Mouse (Mus musculus) lung, embryonic 14.5 days (tissue): ENCODE results near the gene Six1. TPM values are rescaled to one million over a fixed set of nuclear protein-coding genes. Genes with fewer than 3 reads are reported as not detected.

Experiments
- ATAC-seq: fragments of 200-750 bp; cut with Nextera tagmentation; 2 replicates; pipeline ENCODE4 v1.8.0; 2017; ENCODE audit warnings: mild to moderate bottlenecking, moderate TSS enrichment, moderate library complexity; ENCODE audit not compliant: insufficient read depth
- DNase-seq: peaks from one replicate; pipeline ENCODE4 v3.0.0-alpha.2; 2015
- H3K27ac ChIP-seq: fragments of 300-500 bp; sonication (generic); 2 replicates; pipeline ENCODE4 v1.5.1; 2014; ENCODE audit warnings: low read depth, mild to moderate bottlenecking, moderate library complexity
- H3K27me3 ChIP-seq: fragments of 300-500 bp; sonication (generic); 2 replicates; pipeline ENCODE4 v1.6.1; 2014; ENCODE audit warnings: low read length, control low read depth; ENCODE audit not compliant: insufficient read depth
- H3K36me3 ChIP-seq: fragments of 300-500 bp; sonication (generic); 2 replicates; pipeline ENCODE4 v1.6.1; 2014; ENCODE audit warnings: control low read depth; ENCODE audit not compliant: insufficient read depth
- H3K4me1 ChIP-seq: fragments of 300-500 bp; sonication (generic); 2 replicates; pipeline ENCODE4 v1.6.1; 2014; ENCODE audit warnings: antibody characterized with exemption, control low read depth; ENCODE audit not compliant: insufficient read depth
- H3K4me2 ChIP-seq: fragments of 300-500 bp; sonication (generic); 2 replicates; pipeline ENCODE4 v1.6.1; 2014; ENCODE audit warnings: mild to moderate bottlenecking
- H3K4me3 ChIP-seq: fragments of 300-500 bp; sonication (generic); 2 replicates; pipeline ENCODE4 v1.5.1; 2014; ENCODE audit warnings: low read depth, low read length
- H3K9ac ChIP-seq: fragments of 300-500 bp; sonication (generic); 2 replicates; pipeline ENCODE4 v1.6.1; 2014
- H3K9me3 ChIP-seq: fragments of 300-500 bp; sonication (generic); 2 replicates; pipeline ENCODE4 v1.6.1; 2016; ENCODE audit warnings: low read depth, low read length, control low read depth
- CTCF ChIP-seq: IDR thresholded peaks from 2 replicates; pipeline ENCODE4 v1.5.1; 2016; ENCODE audit warnings: antibody characterized with exemption, low read depth
- WGBS: fragments of 180-500 bp; shearing (Covaris S2); extraction: QIAGEN DNeasy Blood & Tissue Kit; methylation state at CpG from one replicate; pipeline ENCODE4 v1.1.7; 2014; 5-methylcytosine and 5-hydroxymethylcytosine counted together
- polyA plus RNA-seq: library from polyadenylated mRNA; unstranded; fragments of >200 nt; fragmentation: Nextera tagmentation; extraction: Ambion mirVana; gene quantifications from 2 replicates; pipeline ENCODE4 v1.2.1, GENCODE M21; 2014

Six1 gene
- polyA plus RNA-seq, 1 experiment from 2014 or later = 0.45 TPM

GRCm38 (mm10) chr12:73049520-73050225 is 4.0 kb downstream of the Six1 start:
- Histone ChIP-seq H3K4me1 (no peaks in the 10 kb centered on the region), H3K9ac (no peak overlapping the region), H3K36me3 (no peaks in the 10 kb centered on the region), H3K4me3 (no peak overlapping the region), H3K27ac (no peak overlapping the region), H3K27me3 (peaks cover 99% of the 10 kb centered on the region), H3K4me2 (no peak overlapping the region), H3K9me3 (no peaks in the 10 kb centered on the region)
- ATAC-seq = no peak
- TF ChIP-seq CTCF = no peak
- no peak for DNase-seq
- 6% methylated on average over 19 of the region's 19 CpGs for WGBS

GRCm38 (mm10) chr12:73048537-73048936 is 5.2 kb downstream of the Six1 start:
- H3K36me3 ChIP-seq = no peaks in the 10 kb centered on the region
- no peaks in the 10 kb centered on the region for H3K4me1 ChIP-seq
- 2% methylated on average over 3 of the region's 3 CpGs for WGBS
- no peak overlapping the region for H3K4me3 ChIP-seq
- peaks cover 99% of the 10 kb centered on the region for H3K27me3 ChIP-seq
- DNase-seq = no peak
- no peak overlapping the region for H3K4me2 ChIP-seq
- no peak overlapping the region for H3K27ac ChIP-seq
- TF ChIP-seq CTCF = no peak
- H3K9ac ChIP-seq = no peak overlapping the region
- no peak for ATAC-seq
- H3K9me3 ChIP-seq = no peaks in the 10 kb centered on the region

DNA sequence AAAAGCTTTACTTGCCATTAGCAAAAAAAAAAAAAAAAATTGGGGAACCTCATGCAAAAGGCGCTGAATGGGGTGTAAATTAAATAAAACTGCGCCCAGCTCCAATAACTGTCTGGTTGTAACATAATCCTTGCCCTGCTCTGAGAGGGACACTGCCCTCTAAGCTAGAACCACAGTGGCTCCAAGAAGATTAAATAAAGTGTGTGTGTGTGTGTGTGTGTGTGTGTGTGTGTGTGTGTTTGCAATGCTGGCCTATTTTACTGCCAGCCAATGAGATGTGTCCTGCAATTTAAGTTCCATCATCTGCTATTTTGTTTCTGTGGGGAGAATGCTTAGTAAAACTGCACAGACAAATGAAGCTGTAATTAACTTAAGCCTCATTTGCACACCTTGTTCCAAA is 6.1 kb downstream of the Six1 start:
- Histone ChIP-seq H3K27me3 (peaks cover 98% of the 10 kb centered on the region), H3K4me2 (no peak overlapping the region), H3K4me3 (no peak overlapping the region), H3K4me1 (no peaks in the 10 kb centered on the region), H3K27ac (no peak overlapping the region), H3K9me3 (no peaks in the 10 kb centered on the region), H3K36me3 (no peaks in the 10 kb centered on the region), H3K9ac (no peak overlapping the region)
- ATAC-seq = no peak
- TF ChIP-seq CTCF = no peak
- DNase-seq = no peak
- 5% methylated on average over 2 of the region's 2 CpGs for WGBS

DNA sequence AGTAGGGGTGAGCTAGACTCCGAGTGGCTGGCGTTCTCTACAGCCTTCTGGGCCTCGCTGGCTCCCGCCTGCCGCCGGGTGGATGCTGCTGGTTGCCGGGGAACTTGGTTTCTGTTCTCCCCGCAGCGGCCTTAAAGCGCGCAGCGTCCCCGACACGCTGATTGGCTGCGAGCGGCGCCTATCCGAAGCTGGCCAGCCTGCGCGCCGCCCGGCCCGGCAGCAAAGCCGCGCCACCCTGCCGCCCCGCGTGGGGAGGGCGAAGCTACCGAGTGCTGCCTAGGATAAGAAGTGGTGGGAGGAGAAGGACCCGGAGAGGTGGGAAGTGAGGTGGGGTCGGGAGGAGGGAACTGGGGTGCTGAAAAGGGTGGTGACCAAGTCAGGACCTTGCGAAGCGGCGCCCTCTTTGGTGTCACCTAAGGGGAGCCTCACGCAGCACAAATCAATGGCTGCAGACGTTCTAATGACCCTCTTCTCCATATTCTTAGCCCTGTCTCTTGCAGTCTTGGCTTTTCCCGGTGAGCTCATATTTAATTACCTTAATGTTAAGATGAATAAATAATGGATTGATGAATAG is 7.0 kb downstream of the Six1 start:
- under 1% methylated on average over 38 of the region's 38 CpGs for WGBS
- peak; percentile 89 for ATAC-seq
- no peak overlapping the region for H3K27ac ChIP-seq

GRCm38 (mm10) chr12:73045724-73046606 is 7.7 kb downstream of the Six1 start:
- H3K27ac ChIP-seq = no peak overlapping the region; the same call in 1 of the 2 replicates
- peak overlapping the region; percentile 54; the same call in 1 of the 2 replicates for H3K9ac ChIP-seq
- H3K27me3 ChIP-seq = peaks cover 97% of the 10 kb centered on the region
- no peaks in the 10 kb centered on the region for H3K4me1 ChIP-seq
- no peak for TF ChIP-seq CTCF
- under 1% methylated on average over 85 of the region's 85 CpGs for WGBS
- peak overlapping the region; percentile 85 for H3K4me2 ChIP-seq
- no peaks in the 10 kb centered on the region for H3K36me3 ChIP-seq
- DNase-seq = no peak
- H3K4me3 ChIP-seq = peak overlapping the region; percentile 50
- no peaks in the 10 kb centered on the region for H3K9me3 ChIP-seq
- no peak; the same call in 1 of the 2 replicates for ATAC-seq

More for the DNA sequence above, 7.0 kb downstream of the Six1 start:
- DNase-seq = peak; percentile 90
- Histone ChIP-seq H3K4me1 (no peaks in the 10 kb centered on the region), H3K4me3 (peak overlapping the region; percentile 50), H3K9ac (peak overlapping the region; percentile 38; the same call in 1 of the 2 replicates), H3K9me3 (no peaks in the 10 kb centered on the region), H3K27me3 (peaks cover 98% of the 10 kb centered on the region), H3K4me2 (peak overlapping the region; percentile 85), H3K36me3 (no peaks in the 10 kb centered on the region)
- TF ChIP-seq CTCF = no peak

DNA sequence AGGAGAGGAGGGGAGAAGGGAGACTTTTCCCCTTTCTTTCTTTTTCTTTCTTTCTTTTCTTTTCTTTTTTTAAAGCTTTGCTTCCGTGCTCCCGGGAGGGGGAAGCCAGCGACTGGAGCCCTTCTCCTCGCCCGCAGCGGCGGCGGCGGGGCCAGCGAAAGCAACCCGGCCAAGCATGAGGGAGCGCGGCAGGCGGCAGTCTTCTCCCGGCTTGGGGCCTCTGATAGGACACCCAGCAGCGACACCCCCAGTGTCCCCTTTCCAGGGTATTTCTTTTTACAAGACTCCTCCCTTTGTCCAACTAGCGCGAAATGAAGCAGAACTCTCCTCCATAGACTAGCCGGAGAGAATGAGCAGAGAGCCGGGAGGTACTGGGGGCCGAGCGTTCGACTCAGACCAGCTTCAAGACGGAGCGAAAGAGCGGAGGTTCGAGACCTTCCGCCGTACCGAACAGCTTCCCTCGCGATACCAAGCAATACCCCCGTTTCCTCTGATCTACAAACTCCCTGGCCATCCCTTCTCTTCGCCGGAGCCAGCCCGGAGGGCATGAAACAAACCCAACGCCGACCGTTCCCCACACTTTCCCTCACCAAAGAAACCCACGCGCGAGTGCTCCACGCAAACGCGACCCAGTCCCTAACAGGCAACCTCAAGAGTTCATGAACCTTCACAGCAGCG is 8.5 kb downstream of the Six1 start:
- H3K4me1 ChIP-seq = no peaks in the 10 kb centered on the region
- peaks cover 97% of the 10 kb centered on the region for H3K27me3 ChIP-seq
- H3K9me3 ChIP-seq = no peaks in the 10 kb centered on the region
- H3K36me3 ChIP-seq = no peaks in the 10 kb centered on the region
- H3K4me3 ChIP-seq = peak overlapping the region; percentile 50
- no peak for TF ChIP-seq CTCF
- DNase-seq = peak; percentile 68
- under 1% methylated on average over 46 of the region's 46 CpGs for WGBS
- peak overlapping the region; percentile 54 for H3K9ac ChIP-seq
- peak overlapping the region; percentile 85 for H3K4me2 ChIP-seq
- no peak overlapping the region for H3K27ac ChIP-seq
- no peak for ATAC-seq
